Mouse (Mus musculus) mesoderm, embryonic 11.5 days (tissue): ENCODE results near the gene Ssbp4.

ENCODE experiments used
- DNase-seq: peaks from one replicate; pipeline ENCODE4 v3.0.0-alpha.2; 2012; ENCODE audit warnings: low read depth, low spot score

Gene Ssbp4

DNA sequence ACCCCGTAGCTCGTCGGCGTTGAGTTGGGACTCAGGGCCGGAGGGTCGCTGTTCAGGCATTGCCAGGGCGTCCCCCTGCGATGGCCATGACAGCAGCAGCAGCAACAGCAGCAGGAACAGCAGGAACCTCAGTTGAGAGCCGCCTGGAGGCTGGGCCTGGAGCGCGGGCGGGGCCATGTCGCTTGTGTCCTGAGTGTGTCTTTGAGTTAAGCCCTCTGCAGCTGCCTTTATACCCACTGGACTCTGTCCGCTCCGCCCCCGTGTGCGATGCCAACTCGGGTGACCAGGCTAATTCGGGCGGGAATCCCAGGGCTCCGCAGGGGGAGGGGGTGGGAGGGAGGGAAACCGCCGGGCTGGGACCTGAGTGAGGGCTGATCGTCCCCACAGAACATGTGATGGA lies 22.8 kb upstream of the Ssbp4 start:
- DNase-seq = no peak

DNA sequence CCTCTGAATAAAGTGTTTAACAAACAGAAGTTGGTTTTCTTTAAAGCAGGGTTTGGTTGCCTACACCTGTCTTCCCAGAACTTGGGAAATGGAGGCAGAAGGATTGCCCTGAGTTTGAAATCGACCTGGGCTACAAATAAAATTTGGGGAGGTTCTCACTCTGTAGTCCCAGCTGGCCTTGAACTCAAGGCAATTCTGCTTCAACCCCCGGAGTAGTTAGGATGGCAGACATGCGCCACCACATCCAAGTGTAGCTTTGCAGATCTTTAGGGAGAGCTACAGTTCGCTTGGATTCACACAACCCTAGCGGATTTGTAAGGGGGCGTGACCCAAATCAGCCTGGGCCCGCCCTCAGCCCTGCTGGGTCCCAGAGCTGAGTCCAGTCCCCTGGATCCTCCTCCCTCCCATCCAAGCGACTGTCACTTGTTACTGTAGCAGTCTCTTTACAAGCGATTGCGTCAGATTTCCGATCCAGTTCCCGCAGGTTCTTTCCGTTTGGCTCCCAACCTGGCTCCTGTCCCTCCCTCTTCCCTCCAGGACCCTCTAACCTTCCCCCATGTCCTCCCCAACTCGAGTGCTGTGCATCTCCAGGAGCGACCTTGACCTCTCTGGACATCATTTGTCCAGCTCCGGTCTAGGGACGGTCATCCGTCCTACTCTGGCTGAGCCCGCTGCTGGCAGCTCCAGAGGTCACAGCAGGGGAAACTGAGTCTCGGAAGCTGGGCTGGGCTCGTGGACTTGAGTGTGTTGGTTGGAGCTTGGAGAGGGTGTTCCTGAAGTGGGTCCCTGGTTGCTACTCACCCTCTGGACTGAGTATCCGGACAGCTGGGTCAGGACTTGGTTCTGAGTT lies 22.1 kb upstream of the Ssbp4 start:
- DNase-seq = peak; percentile 66

DNA sequence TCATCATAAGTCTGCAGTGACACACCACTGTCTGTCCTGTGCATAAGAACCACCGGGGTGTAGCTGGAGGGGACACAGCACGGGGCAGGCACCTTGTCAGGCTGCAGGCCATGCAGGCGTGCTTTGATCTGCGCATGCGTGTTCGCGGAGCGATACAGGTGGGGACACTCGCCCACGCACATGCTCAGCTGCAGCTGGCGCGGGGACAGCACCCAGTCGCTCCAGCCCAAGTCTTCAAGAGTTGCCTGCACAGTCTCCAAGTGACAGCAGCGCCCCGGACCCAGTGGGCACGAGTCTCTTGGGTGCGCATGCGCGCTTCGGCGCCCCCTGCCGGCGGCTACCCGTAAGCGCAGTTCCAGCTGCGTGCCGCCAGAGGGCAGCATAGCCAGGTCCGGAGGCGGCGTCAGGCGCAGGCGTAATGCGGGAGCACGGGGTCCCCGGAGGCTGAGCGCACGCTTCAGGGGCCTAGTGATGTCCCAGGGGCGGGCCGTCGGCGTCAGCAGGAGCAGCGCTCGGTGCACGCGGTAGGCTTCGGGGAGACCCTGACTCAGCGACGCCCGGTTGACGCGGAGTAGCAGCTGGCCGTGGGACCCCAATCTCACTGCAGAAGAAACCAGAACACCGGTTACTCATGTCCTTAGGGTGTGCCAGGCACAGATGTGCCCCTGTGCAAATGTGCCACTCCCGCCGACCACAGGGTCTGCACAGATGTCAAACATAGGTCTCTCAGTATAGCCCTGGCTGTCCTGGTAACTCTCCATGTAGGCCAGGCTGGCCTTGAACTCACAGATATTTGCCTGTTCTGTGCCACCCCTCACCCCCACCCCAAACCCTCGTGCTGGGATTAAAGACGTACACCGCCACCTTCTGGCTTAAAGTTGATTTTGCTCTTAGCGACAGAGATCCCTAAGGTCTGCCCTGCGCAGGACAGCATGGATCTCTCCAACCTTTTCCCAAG lies 21.2 kb upstream of the Ssbp4 start:
- peak; percentile 94 for DNase-seq

DNA sequence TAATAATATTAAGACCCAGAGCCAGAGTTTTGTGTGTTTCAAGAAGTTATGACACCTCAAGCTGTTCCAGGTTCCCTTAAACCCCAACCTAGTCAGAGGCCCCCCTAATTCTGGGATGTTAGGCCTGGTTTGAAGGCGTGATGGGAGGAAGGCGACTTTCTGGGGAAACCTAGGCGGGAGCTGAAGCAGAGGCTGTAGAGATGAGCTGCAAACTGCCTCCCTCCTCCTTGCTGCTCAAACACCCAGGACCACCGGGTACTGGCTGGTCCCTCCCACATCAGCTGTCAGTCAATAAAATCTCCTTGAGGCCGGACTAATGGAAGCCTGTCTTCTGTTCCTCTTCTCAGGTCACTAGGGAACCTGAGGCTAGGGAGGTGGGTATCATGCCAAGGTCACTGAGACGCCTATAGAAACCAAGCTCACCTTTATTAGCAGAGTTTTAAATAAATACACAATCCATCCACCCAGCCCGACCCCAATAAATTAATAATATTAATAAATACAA lies 20.4 kb upstream of the Ssbp4 start:
- DNase-seq = no peak

DNA sequence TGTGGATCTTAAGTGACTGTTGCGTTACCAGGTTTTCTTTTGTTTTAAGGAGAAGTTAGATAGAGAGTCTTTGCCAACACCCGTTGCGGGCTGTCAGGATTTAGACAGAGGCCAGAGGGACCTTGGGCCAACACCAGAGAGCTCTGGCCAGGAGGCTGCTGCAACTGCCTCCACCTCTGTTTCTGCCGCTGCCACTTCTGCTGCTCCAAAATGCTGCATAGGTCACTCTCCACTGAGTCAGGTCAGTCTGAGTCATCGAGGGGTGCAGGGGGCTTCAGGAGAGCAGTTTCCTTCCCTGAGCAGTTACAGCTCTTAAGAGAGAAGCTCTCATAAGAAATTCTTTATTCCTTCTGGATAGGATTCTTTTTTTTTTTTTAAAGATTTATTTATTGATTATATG lies 18.4 kb upstream of the Ssbp4 start:
- DNase-seq = no peak

DNA sequence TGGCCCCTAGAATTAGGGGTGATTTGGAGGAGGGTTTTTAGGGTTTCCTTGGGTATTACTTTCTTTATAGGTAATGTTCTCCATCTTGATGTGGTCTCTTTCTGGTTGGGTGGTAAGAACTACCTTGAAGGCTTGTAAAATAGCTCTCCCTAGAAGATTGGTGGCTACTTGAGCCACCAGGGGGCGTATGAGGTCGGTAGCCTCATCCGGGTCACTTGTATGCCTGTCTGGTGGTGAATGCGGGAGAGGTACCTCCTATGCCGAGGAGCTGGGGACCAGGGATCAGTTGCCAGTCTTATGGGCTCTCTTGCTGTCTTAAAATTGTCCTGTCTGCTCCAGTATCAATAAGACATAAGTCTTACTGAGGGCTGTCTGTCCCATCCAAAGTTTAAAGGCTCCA lies 16.4 kb upstream of the Ssbp4 start:
- no peak for DNase-seq

DNA sequence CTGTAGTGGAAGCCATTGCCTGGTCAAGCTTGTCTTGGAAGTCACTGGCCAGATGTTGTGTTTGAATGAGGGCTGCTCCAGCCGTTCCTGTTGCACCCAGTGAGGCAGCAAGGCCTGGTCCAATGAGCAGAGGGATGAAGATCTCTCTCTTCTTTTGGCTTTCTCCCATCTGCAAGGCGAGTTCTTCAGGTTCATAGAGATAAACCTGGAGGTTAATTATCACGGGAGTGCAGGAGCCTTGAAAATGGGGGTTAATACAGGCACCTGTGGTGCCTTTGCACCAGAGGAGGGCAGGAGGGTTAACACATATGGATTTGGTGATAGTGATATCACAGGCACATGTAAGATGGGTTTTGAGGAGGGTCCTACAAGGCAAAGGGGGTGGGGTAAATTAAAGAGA lies 13.5 kb upstream of the Ssbp4 start:
- no peak for DNase-seq

DNA sequence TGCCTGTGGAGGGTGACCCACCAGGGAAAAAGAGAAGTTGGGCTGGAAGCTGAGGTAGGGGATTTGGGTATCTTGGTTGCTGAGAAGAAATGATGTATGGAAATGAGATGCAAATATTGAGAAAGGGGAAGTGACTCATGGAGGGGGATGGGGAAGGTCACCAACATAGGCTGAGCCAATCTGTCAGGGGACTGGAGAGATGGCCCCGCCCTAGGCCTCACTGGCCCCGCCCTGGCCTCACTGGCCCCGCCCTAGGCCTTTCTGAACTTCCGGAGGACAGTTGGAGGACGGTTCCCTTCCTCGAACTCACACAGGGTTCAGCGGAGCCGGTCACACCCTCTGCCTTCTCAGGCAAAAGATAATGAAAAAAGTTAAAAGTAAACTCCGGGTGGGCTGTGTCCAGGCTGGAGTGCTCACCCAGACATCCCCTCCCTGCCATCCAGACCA lies 10.2 kb upstream of the Ssbp4 start:
- no peak for DNase-seq

DNA sequence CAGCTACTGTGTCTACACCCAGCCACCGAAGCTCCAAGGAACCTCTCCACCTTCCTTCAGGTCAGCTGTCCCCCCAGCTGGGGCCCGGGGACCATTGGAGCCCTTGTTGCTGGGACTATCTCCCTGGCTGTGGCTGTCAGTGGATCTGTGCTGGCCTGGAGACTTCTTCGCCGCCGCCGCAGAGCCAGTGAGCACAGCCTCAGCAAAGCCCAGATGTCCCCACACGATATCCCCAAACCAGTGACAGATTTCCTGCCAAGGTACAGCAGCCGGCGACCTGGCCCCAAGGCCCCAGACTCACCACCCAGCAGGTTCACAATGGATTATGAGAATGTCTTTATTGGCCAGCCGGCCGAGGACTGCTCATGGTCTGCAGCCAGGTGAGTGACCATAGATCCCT lies 9.3 kb upstream of the Ssbp4 start:
- DNase-seq = no peak

DNA sequence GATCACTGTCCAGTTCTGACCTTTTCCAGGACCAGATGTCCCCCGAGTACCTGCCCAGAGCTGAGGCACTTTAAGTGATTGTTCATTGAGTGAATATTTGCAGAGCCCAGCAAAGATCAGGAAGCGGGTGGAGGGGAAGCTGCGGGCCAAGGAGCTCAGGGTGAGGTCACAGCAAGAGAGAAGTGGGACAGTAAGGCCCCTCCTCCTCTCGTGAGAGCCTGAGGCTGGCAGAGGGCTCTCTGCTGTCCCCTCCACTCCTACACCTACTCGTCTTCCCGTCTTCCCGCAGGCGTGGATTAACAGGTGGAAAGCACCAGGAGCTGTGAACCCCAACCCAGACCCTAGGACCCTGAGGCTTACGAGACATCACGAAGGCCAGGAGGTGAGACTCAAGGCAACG lies 8.0 kb upstream of the Ssbp4 start:
- no peak for DNase-seq

DNA sequence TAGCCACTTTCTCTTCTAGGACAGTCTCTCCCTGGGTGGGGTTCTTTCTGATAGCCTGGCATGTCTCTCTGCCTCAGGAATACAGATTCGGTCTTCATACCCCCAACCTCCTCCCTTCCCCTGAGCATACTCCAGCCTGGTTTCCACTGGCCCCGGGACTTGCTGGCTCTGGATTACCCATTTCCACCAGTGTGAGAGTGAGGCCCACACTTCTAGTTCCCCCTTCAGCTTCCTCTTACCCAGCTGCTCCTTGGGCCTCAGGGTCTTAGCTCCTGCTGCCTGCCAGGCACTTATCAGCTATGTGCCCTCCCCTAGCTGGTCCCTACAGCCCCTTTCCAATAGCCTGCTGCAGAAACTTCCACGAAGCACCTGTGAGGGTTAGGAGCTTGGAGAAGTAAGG lies 7.2 kb upstream of the Ssbp4 start, which contains the start of gene Lrrc25:
Lrrc25 (plus strand) TSS at position 262 of the 400 bp plus-strand sequence.
- DNase-seq = no peak

DNA sequence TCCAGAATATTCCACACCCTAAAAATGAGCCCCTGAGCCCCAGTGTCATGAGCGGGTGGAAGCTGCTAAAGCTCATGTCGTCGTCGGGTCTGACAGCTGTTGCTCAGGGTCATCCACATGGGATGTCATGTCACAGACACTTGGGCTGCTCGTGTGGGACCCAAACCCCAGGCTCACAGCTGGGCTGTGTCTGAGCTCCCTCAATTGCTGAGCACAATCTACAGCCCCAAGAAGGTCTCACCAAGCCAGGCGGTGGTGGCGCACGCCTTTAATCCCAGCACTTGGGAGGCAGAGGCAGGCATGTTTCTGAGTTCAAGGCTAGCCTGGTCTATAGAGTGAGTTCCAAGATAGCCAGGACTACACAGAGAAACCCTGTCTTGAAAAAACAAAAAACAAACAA lies 6.6 kb upstream of the Ssbp4 start:
- no peak for DNase-seq

DNA sequence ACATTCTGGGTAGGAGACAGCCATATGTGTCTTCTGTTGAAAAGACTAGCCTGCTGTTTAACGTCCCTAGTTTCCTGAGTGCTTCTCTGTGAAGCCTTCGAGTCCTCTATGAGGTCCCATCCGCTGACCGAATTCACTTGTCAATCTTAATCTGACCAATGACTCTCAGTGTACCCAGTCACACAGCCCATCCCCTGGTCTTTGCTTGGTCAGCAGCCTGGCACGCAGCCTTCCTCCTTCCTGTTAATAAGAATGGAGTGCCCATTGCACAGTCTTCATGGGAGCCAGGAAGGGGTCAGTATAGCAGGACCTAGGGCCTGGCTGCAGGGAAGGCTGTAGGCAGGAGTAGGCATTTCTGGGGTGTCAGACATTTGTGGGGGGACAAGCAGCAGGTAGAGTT lies 5.8 kb upstream of the Ssbp4 start:
- DNase-seq = no peak

DNA sequence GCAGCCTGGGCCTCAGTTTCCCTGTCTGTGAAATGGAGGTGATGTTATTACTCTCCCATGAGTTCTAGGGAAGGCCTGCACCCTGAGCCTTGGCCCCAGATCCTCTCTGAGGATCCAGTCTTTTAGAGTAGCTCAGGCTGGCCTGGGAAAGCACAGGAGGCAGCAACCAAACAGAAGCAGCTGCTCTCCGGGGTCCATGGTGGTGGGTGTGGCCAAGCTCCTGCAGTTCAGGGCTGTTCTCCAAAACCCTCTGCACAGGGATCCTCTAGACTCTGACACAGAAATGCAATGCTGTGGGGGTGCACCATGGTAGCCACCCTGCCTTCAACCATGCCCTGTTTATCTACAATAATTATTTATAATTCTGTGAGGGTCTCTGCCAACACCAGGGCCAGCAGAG lies 5.1 kb upstream of the Ssbp4 start:
- no peak for DNase-seq

DNA sequence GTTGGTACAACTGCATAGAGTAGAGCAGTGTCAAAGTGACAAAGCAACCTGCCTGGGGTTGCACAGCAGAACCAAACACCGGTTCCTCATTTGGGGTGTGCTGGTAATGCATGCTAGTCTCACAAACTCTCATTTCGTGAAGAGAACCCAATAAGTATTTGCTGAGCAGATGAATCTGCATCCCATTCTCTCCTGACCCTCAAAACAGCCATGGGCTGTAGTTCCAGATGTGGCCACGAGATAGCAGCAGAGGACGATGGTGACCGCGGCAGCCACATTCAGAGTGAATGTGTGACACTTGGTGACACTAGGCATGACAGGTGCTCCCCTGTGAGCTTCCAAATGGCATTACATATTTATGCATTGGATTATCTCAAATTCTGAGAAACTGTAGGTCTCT lies 3.2 kb upstream of the Ssbp4 start:
- DNase-seq = peak; percentile 86

DNA sequence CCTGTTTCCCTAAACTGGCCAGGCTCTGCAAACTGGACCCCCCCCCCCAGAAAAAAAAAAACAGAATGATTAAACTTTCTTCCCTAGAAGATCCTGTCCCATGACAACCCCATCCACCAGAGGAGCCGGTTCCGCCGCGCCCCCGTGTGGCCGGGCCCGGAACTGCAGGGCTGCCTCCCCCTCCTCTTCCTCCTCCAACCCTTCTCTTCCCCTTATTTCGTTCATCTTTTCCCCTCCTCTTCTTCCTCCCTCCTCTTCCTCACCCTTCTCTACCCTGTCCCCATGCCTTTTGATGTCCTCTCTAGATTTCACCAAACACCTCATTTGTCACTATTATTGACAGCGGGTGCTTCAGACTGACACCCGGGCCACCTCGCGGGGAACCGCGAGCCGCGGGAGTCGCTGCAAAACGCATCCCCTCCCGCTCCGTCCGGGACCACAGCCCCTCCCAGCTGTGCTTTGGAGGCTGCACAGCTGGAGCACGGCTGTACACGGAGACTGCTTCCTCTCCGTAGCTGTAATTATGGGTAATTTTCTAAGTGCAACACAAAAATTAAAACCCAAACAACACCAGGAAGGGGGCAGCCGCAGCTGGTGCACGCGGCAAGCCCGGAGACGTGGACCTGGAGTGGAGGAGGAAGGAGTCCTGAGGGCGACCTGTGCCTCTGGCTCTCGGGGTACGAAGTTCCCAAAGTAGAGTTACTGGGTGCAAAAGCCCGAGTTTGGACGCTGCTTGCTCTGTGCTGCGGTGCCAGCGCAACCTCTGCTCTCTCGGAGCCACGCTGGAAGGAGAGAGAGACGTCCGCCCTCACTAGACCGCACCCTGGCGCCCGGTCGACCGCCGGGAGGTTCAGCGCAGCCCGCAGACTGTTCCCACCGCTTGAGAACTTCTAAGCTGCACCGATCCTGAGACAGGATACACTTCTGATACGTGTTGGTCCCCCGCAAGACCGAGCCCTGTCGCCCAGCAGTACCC lies 2.4 kb upstream of the Ssbp4 start:
- peak; percentile 67 for DNase-seq

DNA sequence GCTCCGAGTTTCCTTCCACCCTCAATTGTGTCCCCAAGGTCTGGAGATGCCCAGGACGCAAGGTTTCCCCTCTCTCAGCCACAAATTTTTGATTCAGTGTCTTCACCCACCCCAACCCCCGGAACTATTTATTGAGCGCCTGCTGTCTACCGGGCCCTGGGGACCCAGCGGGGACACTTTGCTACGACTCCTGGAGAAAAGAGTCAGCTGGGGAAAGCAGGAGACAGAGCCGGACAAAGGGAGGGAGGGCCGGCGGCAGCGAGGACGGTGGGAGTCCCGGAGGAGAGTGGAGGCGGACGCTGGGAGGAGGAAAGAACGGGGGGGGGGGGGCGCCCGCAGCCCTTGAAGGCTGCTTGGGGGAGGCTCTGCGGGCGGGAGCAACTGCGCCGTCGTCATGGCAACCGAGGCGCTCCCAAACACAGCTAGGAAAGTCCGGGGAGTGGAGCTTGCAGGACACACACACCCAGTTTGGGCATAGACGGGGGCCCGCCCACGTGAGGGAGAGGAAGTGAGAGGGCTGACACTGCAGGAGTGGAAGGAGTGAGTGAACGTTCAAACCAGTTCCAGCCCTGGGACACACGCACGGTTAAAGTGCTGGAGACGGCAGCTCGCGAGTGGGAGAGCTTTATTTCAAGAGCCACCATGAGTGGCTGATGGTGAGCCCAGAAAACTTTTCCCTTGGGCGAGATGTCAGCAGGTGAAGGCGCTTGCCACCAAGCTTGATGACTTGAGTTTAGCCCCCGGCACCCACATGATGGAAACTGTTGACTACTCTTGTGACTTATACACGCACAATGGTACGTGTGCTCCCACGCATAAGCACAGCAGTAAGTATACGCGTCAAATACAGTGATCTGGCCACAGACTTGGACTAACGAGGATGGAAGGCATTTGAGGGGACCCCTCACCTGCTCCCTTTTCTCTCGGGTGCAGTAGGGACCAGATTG lies 1.4 kb upstream of the Ssbp4 start:
- peak; percentile 94 for DNase-seq

DNA sequence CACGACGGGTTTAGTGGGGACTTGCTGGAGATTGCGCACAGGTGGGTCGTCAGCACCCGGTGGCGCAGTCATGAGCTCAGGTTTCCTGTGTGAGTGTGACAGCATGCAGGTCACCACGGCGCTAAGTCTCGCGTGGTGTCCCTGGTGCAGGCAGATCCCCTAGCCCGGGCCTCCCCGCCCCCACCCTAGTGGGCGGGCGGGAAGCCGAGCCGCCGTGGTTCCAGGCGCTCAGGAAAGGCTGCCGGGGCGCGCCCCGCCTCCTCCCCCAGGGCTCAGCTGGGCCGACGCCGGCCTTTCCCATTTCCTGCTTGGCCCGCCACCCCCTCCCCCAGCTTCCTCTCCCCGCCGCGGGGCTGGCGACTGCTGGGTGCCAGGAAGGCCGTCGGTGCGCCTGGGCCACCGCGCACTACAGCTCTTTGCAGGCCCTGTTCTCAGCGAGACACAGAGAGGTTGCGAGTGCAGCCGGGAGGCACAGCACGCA lies 736 bp upstream of the Ssbp4 start:
- peak; percentile 91 for DNase-seq

DNA sequence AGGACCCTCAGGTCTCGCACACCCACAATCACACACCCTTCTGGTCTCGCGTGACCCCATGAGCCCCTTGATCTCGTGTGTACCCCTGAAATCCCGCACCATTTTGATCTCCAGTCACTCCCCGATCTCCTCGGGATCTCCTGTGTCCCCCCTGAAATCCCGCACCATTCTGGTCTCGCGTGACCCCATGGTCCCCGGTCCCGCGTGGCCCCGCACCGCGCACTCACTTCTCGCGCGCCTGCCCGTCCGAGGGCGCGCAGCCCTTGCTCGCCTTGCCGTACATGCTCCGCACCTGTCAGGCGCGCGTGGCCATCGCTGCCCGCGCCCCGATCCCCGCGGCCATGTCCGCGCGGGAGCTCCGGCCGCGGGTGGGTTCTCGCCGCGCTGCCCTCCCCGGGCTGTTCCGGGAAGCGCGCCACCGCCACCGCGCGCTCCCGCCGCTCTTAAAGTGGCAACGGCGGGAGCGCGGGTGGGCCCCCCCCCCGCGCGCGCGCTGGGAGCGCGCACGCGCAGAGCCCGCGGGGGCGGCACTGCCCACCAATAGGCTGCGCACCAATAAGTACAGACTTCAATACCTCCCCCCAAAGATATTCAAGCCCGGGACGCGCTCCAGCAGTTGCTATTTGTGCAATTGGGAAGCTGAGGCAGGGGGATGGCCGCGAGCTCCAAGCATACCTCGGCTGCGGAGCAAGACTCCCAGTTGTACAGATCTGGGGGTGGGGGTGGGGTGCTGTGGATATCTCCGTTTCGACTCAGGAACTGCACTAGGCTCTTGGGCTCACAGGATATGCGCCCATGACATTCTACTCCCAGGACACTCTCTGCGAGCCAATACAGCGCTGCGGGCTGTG lies 549 bp downstream of the Ssbp4 start:
- no peak for DNase-seq
